Mouse (Mus musculus) embryonic facial prominence, embryonic 11.5 days (tissue): Measurements from ENCODE around the gene Myo6. TPM values are rescaled to one million over a fixed set of nuclear protein-coding genes. Genes with fewer than 3 reads are reported as not detected.

Source experiments
- ATAC-seq: fragments of 200-750 bp; cut with Nextera tagmentation; replicated peaks from 2 replicates; pipeline ENCODE4 v1.8.0; 2017; ENCODE audit warnings: low read depth; ENCODE audit not compliant: insufficient number of reproducible peaks, low FRiP score, low TSS enrichment
- DNase-seq: peaks from one replicate; pipeline ENCODE4 v3.0.0-alpha.2; 2015; ENCODE audit warnings: low spot score
- H3K27ac ChIP-seq: fragments of 300-500 bp; sonication (generic); replicated peaks from 2 replicates; pipeline ENCODE4 v1.5.1; 2014; ENCODE audit warnings: mild to moderate bottlenecking, low read depth, low read length, control low read depth
- H3K27me3 ChIP-seq: fragments of 300-500 bp; sonication (generic); 2 replicates; pipeline ENCODE4 v1.6.1; 2014; ENCODE audit warnings: mild to moderate bottlenecking, low read length, moderate library complexity, mixed read lengths; ENCODE audit not compliant: control insufficient read depth, insufficient read depth
- H3K36me3 ChIP-seq: fragments of 300-500 bp; sonication (generic); replicated peaks from 2 replicates; pipeline ENCODE4 v1.6.1; 2014; ENCODE audit warnings: low read depth, mild to moderate bottlenecking, low read length, moderate library complexity, mixed read lengths; ENCODE audit not compliant: control insufficient read depth, insufficient read depth
- H3K4me1 ChIP-seq: fragments of 300-500 bp; sonication (generic); 2 replicates; pipeline ENCODE4 v1.6.1; 2014; ENCODE audit warnings: low read length, mixed read lengths; ENCODE audit not compliant: control insufficient read depth, insufficient read depth
- H3K4me2 ChIP-seq: fragments of 300-500 bp; sonication (generic); 2 replicates; pipeline ENCODE4 v1.6.1; 2014; ENCODE audit warnings: low read depth, mild to moderate bottlenecking, control low read depth, low read length, moderate library complexity
- H3K4me3 ChIP-seq: fragments of 300-500 bp; sonication (generic); 2 replicates; pipeline ENCODE4 v1.5.1; 2014; ENCODE audit warnings: low read depth, low read length, control low read depth
- H3K9ac ChIP-seq: fragments of 300-500 bp; sonication (generic); replicated peaks from 2 replicates; pipeline ENCODE4 v1.6.1; 2014; ENCODE audit warnings: mild to moderate bottlenecking, control low read depth, low read length
- H3K9me3 ChIP-seq: fragments of 300-500 bp; sonication (generic); replicated peaks from 2 replicates; pipeline ENCODE4 v1.6.1; 2016; ENCODE audit warnings: mild to moderate bottlenecking, low read length, inconsistent platforms, mixed read lengths; ENCODE audit not compliant: control insufficient read depth
- WGBS: fragments of 180-500 bp; shearing (Covaris S2); extraction: QIAGEN DNeasy Blood & Tissue Kit; methylation state at CpG from one replicate; pipeline ENCODE4 v1.1.7; 2014; 5-methylcytosine and 5-hydroxymethylcytosine counted together
- polyA plus RNA-seq: library from polyadenylated mRNA; unstranded; fragments of >200 nt; fragmentation: Nextera tagmentation; extraction: Ambion mirVana; gene quantifications from 2 replicates; pipeline ENCODE4 v1.2.1, GENCODE M21; 2014

Gene Myo6
- polyA plus RNA-seq, 1 experiment from 2014 or later, result 12.1 TPM

DNA sequence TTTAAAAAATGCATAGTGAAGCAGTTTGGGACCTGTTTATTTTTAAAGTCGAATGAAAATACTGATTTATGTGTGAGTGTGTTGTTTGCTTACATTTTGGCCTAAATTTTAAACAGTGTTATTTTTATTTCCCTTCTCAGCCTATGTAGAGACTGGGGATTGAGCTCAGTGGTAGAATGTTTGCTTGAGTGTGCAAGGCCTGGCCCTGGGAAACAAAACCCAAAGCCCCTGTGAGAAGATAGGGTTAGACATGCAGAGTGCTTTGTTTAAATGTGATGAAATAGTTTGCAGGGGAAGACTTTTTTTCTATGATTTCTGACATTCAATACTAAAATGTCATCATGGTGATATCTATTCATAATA, 110.9 kb downstream of the Myo6 start:
- H3K4me3 ChIP-seq, result no peak overlapping the region
- no peak overlapping the region for H3K9ac ChIP-seq
- WGBS, result 86% methylated on average over 1 of the region's 1 CpGs
- H3K36me3 ChIP-seq, result no peaks in the 10 kb centered on the region
- DNase-seq (no peak), ATAC-seq (no peak)
- H3K9me3 ChIP-seq, result no peaks in the 10 kb centered on the region
- no peak overlapping the region for H3K4me2 ChIP-seq
- H3K27me3 ChIP-seq, result no peaks in the 10 kb centered on the region
- no peaks in the 10 kb centered on the region for H3K4me1 ChIP-seq
- no peak overlapping the region for H3K27ac ChIP-seq

- H3K9ac ChIP-seq, result no peak overlapping the region
- no peak overlapping the region for H3K27ac ChIP-seq
- no peak overlapping the region for H3K4me3 ChIP-seq
- H3K9me3 ChIP-seq, result no peaks in the 10 kb centered on the region
- H3K27me3 ChIP-seq, result no peaks in the 10 kb centered on the region
- ATAC-seq (peak; percentile 62; the same call in 1 of the 2 replicates), DNase-seq (no peak)
- no peak overlapping the region for H3K4me2 ChIP-seq
- WGBS, result 55% methylated on average over 2 of the region's 2 CpGs
- no peaks in the 10 kb centered on the region for H3K4me1 ChIP-seq
- H3K36me3 ChIP-seq, result no peaks in the 10 kb centered on the region
Measured at GRCm38 (mm10) chr9:80277157-80277556, 112.3 kb downstream of the Myo6 start.

GRCm38 (mm10) chr9:80277770-80278169, 112.9 kb downstream of the Myo6 start:
- ATAC-seq, result no peak
- no peak overlapping the region for H3K27ac ChIP-seq
- H3K4me1 ChIP-seq, result no peaks in the 10 kb centered on the region
- H3K9me3 ChIP-seq, result no peaks in the 10 kb centered on the region
- WGBS, result 75% methylated on average over 6 of the region's 6 CpGs
- DNase-seq, result no peak
- no peak overlapping the region for H3K4me3 ChIP-seq
- no peak overlapping the region for H3K9ac ChIP-seq
- H3K4me2 ChIP-seq, result no peak overlapping the region
- H3K36me3 ChIP-seq, result no peaks in the 10 kb centered on the region
- H3K27me3 ChIP-seq, result no peaks in the 10 kb centered on the region

DNA sequence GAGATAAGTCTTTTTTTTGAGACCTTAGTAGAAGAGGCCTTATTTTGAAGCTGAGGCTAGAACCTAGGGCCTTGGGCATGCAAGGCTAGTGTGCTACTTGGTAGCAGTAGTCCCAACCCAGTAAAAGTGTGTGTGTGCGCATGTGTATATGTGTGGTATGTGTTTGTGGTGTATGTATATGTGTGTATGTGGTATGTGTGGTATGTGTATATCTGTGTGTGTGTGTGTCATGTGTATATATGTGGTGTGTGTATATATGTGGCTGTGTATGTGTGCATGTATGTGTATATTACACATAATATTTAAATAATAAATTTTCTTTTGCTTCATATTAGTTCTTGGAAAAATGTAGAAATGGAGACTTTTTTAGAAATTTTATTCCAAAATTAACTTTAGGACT, 115.9 kb downstream of the Myo6 start:
- Histone ChIP-seq H3K36me3 (no peaks in the 10 kb centered on the region), H3K9ac (no peak overlapping the region), H3K27ac (no peak overlapping the region), H3K9me3 (no peaks in the 10 kb centered on the region), H3K4me2 (no peak overlapping the region), H3K27me3 (no peaks in the 10 kb centered on the region), H3K4me3 (no peak overlapping the region), H3K4me1 (no peaks in the 10 kb centered on the region)
- no peak for DNase-seq
- ATAC-seq, result no peak; the same call in 1 of the 2 replicates
- WGBS, result 92% methylated on average over 1 of the region's 1 CpGs

DNA sequence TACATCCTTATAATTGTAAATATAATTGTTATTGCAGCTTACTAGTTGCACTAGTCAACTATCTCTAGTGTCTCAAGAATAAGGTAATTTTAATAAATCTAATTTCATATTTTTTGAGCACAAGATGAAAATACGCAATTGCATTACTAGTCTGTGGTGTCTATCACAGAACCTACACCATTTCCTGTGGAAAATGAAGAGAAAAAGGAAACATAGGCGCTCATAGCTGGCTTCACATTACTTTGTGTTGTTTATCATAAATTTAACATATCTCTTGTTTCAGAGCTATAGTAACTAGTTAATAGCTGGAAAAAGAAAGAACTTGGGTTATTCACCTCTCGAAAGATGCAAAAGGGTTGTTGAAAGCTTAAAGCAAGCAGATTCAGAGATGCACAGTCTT, 117.6 kb downstream of the Myo6 start:
- Histone ChIP-seq H3K36me3 (no peaks in the 10 kb centered on the region), H3K27me3 (no peaks in the 10 kb centered on the region), H3K4me2 (no peak overlapping the region), H3K27ac (no peak overlapping the region), H3K4me1 (no peaks in the 10 kb centered on the region), H3K9me3 (no peaks in the 10 kb centered on the region), H3K4me3 (no peak overlapping the region), H3K9ac (no peak overlapping the region)
- DNase-seq, result no peak
- no peak for ATAC-seq
- WGBS, result 91% methylated on average over 3 of the region's 3 CpGs

GRCm38 (mm10) chr9:80284539-80285174, 119.8 kb downstream of the Myo6 start:
- no peak for ATAC-seq
- 74% methylated on average over 2 of the region's 2 CpGs for WGBS
- H3K4me2 ChIP-seq, result no peak overlapping the region

DNA sequence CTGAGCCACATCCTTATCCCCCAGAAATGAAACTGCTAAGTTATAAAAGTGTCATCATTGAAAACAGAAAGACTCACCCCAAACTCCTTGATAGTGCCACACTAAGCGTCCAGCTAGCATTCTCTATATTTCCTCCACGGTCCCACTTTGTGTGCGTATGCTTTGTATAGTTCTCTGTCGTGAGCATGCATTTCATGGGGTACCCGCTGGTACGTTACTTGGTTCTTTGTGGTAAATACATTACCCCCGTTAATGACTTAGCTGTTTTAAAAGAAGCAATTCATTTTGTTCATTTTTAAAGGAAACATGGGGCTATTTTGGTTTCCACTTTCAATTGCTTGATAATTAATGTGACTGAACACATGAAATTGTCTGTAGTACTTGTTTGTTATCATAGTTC, 122.0 kb downstream of the Myo6 start:
- no peak overlapping the region for H3K9ac ChIP-seq
- no peaks in the 10 kb centered on the region for H3K4me1 ChIP-seq
- H3K9me3 ChIP-seq, result no peaks in the 10 kb centered on the region
- no peak overlapping the region for H3K4me2 ChIP-seq
- ATAC-seq (no peak), DNase-seq (no peak)
- whole genome bisulfite sequencing, result 89% methylated on average over 7 of the region's 7 CpGs
- no peaks in the 10 kb centered on the region for H3K36me3 ChIP-seq
- H3K27me3 ChIP-seq, result no peaks in the 10 kb centered on the region
- no peak overlapping the region for H3K27ac ChIP-seq
- H3K4me3 ChIP-seq, result no peak overlapping the region

More at GRCm38 (mm10) chr9:80284539-80285174, 119.8 kb downstream of the Myo6 start:
- DNase-seq, result no peak
- Histone ChIP-seq H3K9ac (no peak overlapping the region), H3K4me1 (no peaks in the 10 kb centered on the region), H3K36me3 (no peaks in the 10 kb centered on the region), H3K9me3 (no peaks in the 10 kb centered on the region), H3K4me3 (no peak overlapping the region), H3K27me3 (no peaks in the 10 kb centered on the region), H3K27ac (no peak overlapping the region)

- DNase-seq, result peak; percentile 66
- 51% methylated on average over 2 of the region's 2 CpGs for WGBS
- no peak for ATAC-seq
Measured at GRCm38 (mm10) chr9:80293056-80293584, 128.3 kb downstream of the Myo6 start.

More at GRCm38 (mm10) chr9:80293056-80293584, 128.3 kb downstream of the Myo6 start:
- Histone ChIP-seq H3K4me2 (no peak overlapping the region), H3K36me3 (no peaks in the 10 kb centered on the region), H3K4me3 (no peak overlapping the region), H3K27ac (no peak overlapping the region), H3K9ac (no peak overlapping the region), H3K9me3 (no peaks in the 10 kb centered on the region), H3K4me1 (no peaks in the 10 kb centered on the region), H3K27me3 (no peaks in the 10 kb centered on the region)
